Comparison of ENCODE assay signal across 8 mouse cellular contexts in the genomic region with DNA sequence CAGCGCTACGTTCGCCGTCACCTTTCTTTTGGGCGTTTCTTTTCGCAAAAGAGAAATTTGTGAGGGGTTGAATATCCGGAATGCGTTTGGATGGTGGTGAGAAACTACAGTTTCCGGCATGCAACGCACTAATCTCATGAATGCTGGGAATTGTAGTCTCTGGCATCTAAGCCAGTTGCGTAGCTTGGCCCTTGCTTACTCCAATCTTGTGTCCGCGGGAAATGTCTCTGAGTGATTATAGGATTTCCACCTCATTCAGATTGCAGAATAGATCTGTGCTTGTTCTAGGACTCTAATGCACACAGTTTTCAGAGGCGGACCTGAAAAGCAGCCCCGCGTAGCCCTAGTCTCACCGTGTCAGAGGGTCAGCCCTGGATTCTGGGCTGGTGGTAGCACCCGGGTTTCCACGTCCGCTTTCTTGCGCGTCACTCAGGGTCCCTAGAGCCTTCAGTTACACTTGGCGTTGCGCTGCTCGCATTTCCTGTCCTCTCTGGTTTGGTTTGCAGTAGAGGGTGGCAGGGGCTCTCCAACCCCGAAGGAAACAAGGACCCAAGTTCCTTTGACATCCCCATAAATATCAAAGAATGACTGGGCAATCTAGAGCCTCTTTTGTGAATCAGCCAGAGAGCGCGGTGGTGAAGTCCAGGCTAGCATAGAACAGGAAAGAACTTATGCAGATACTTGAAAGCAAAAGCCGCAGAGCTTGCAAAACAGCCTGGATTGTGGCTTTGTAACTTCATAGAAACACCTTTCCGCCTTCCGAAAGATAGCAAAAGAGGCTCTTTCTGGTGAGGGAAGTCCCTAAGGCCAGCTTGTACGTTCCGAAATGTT. TPM values are rescaled to one million over a fixed set of nuclear protein-coding genes. Genes with fewer than 3 reads are reported as not detected.
DNase-seq lines count a peak whose midpoint lies in the region; ATAC-seq and TF ChIP-seq lines count a peak whose summit lies in the region.

No protein-coding gene starts in this region.

- peak overlapping the region; percentile 74 for H3K27ac ChIP-seq in ES-E14 (ENCODE audit: insufficient read depth, low read depth, low read length, poor library complexity, severe bottlenecking)
- peak overlapping the region; percentile 88 for H3K27ac ChIP-seq in kidney, embryonic 14.5 days (ENCODE audit: low read depth, low read length)

- no peaks in the 10 kb centered on the region for H3K9me3 ChIP-seq in ES-E14 (ENCODE audit: control insufficient read depth, insufficient read depth, low read depth, low read length)
- no peaks in the 10 kb centered on the region for H3K9me3 ChIP-seq in kidney, embryonic 14.5 days (ENCODE audit: control insufficient read depth, low read length)

- H3K4me2 ChIP-seq in kidney, embryonic 14.5 days (replicated peaks; ENCODE audit: low read depth, low read length), result peak overlapping the region; percentile 66

- in situ Hi-C loops in ES-E14 (cut with MboI; ENCODE audit: low sequenced_read_pairs in 2 of 2, unreplicated experiment in 2 of 2), result no loop called here

- peaks cover 24% of the 10 kb centered on the region for H3K36me3 ChIP-seq in ES-E14 (ENCODE audit: control insufficient read depth, insufficient read depth, low read length, poor library complexity, severe bottlenecking)
- peaks cover 29% of the 10 kb centered on the region for H3K36me3 ChIP-seq in kidney, embryonic 14.5 days (ENCODE audit: control insufficient read depth, insufficient read depth, low read length)

- peak; percentile 42 for ATAC-seq in granulocyte monocyte progenitor cell, adult 5-6 weeks (replicated peaks; ENCODE audit: poor library complexity, severe bottlenecking)
- peak; percentile 87 for ATAC-seq in kidney, embryonic 14.5 days (ENCODE audit: low FRiP score, low TSS enrichment)

- DNase-seq in B cell, adult 2 months, result peak; percentile 89
- no peak for DNase-seq in ES-E14 (ENCODE audit: low read depth, low spot score)
- DNase-seq in embryo, embryonic 11.5 days (ENCODE audit: low read depth, low spot score), result peak; percentile 83
- DNase-seq in lung, postnatal 14 days, result peak; percentile 76
- peak; percentile 76 for DNase-seq in ovary, postnatal 36 days (ENCODE audit: low spot score)
- peak; percentile 62 to 65 for DNase-seq in urinary bladder, postnatal 4 days (ENCODE audit: low spot score in 2 of 2)

- peak overlapping the region; percentile 66 to 77 for H3K4me3 ChIP-seq in ES-E14 (ENCODE audit: insufficient read depth in 1 of 2, low read depth in 1 of 2, low read length in 2 of 2, poor library complexity in 1 of 2, severe bottlenecking in 1 of 2)
- peak overlapping the region; percentile 94 for H3K4me3 ChIP-seq in kidney, embryonic 14.5 days (ENCODE audit: low read length)

- H3K27me3 ChIP-seq in kidney, embryonic 14.5 days (ENCODE audit: control insufficient read depth, insufficient read depth, low read length), result no peaks in the 10 kb centered on the region

- H3K9ac ChIP-seq in ES-E14 (ENCODE audit: insufficient read depth, low read depth, low read length, poor library complexity, severe bottlenecking), result peak overlapping the region; percentile 80
- peak overlapping the region; percentile 63 for H3K9ac ChIP-seq in kidney, embryonic 14.5 days (ENCODE audit: low read depth, low read length)

- H3K4me1 ChIP-seq in ES-E14 (ENCODE audit: control insufficient read depth in 2 of 2, insufficient read depth in 2 of 2, low read length in 2 of 2, poor library complexity in 1 of 2), result peaks cover 0 to 2% of the 10 kb centered on the region in 2 experiments; a peak in 1 of 4 replicates
- H3K4me1 ChIP-seq in kidney, embryonic 14.5 days (ENCODE audit: control insufficient read depth, insufficient read depth, low read length), result peaks cover 33% of the 10 kb centered on the region

- 4% methylated on average over 33 of the region's 33 CpGs for WGBS in kidney, embryonic 14.5 days

TF ChIP-seq in ES-E14, 5 proteins besides CTCF, POLR2A, EP300 and RAD21:
- no peak for TF ChIP-seq ZC3H11A (IDR thresholded peaks at IDR 0.05; ENCODE audit: borderline replicate concordance, low read depth, low read length)
- peak; percentile 98 for TF ChIP-seq HCFC1 (IDR thresholded peaks at IDR 0.05; ENCODE audit: borderline replicate concordance, insufficient read depth, low read length)

RNA-seq across cellular contexts. Expression of a gene that starts 0.5 kb away (rescaled TPM):
- 1.1 and 1.6 TPM in 2 replicates for total RNA-seq in ES-E14 (2012; rRNA removed)
- total RNA-seq in granulocyte monocyte progenitor cell, adult 5-6 weeks (2014; fragmentation: Nextera tagmentation), result 0.58 and 7.0 TPM in 2 replicates
- 2.0 and 2.2 TPM in 2 replicates for total RNA-seq in granulocyte monocyte progenitor cell, adult 5-6 weeks (2017)
- 1.2 and 1.5 TPM in 2 replicates for polyA plus RNA-seq in kidney, embryonic 14.5 days (2014; fragmentation: Nextera tagmentation; extraction: Ambion mirVana)

RNA-seq across cellular contexts. Expression of a gene that starts 0.8 kb away (rescaled TPM):
- total RNA-seq in ES-E14 (2012; rRNA removed), result 876 and 957 TPM in 2 replicates
- total RNA-seq in granulocyte monocyte progenitor cell, adult 5-6 weeks (2014; fragmentation: Nextera tagmentation), result 647 and 690 TPM in 2 replicates
- 1,472 and 1,643 TPM in 2 replicates for total RNA-seq in granulocyte monocyte progenitor cell, adult 5-6 weeks (2017)
- polyA plus RNA-seq in kidney, embryonic 14.5 days (2014; fragmentation: Nextera tagmentation; extraction: Ambion mirVana), result 476 and 591 TPM in 2 replicates

RNA-seq across cellular contexts. Expression of a gene that starts 57.6 kb away (rescaled TPM):
- 0.58 and 1.4 TPM in 2 replicates for total RNA-seq in ES-E14 (2012; rRNA removed)
- total RNA-seq in granulocyte monocyte progenitor cell, adult 5-6 weeks (2014; fragmentation: Nextera tagmentation), result not detected in 2 replicates
- not detected in 2 replicates for total RNA-seq in granulocyte monocyte progenitor cell, adult 5-6 weeks (2017)
- 0.22 and 0.31 TPM in 2 replicates for polyA plus RNA-seq in kidney, embryonic 14.5 days (2014; fragmentation: Nextera tagmentation; extraction: Ambion mirVana)
